Mouse (Mus musculus): ENCODE results near the gene Sptlc2. TPM values are rescaled to one million over a fixed set of nuclear protein-coding genes. Genes with fewer than 3 reads are reported as not detected.
"Not testable (repeated sequence)": the region's sequence is repeated elsewhere in the genome, so short reads cannot be mapped to it uniquely, and the experiment has no call there.

The Sptlc2 gene
- total RNA-seq, 4 experiments from 2014 or later, result 4.7 to 5.6 (median 5.3) TPM

- no peak for DNase-seq (ENCODE audit: low spot score in 2 of 2)
Measured at GRCm38 (mm10) chr12:87279350-87279749, 108.8 kb downstream of the Sptlc2 start.

DNA sequence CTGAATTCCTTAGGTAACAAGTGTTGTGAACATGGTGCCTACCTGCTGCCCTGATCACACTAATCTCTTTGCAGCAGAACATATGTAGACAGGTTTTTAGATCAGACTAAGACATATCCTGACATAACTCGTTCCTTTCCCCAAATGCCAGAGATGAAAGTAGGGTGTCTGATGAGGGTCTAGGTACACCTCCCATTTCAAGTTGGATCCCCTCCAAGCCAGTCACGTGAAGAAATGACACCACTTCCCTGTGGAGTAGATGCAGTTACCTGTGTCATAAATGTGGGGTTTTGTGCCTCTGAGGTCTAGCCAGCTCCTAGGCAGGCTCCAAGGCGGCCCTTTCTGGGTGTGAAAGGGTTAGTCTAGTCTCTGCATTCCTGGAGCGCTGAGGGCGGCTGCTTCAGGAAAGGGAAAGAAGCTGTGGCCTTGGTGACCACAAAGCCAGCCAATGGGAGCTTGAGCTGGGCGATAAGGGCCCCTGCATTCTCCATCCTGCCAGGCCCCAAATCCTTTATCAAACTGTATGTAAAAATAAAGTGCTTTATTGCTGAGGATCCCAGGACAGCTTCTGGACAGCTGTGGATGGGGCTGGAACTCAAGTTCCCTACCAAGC is 109.9 kb downstream of the Sptlc2 start:
- DNase-seq (ENCODE audit: low spot score in 2 of 2), result no peak

- not testable (repeated sequence) for DNase-seq (ENCODE audit: low spot score in 2 of 2)
Measured at GRCm38 (mm10) chr12:87277251-87277650, 110.9 kb downstream of the Sptlc2 start.

DNA sequence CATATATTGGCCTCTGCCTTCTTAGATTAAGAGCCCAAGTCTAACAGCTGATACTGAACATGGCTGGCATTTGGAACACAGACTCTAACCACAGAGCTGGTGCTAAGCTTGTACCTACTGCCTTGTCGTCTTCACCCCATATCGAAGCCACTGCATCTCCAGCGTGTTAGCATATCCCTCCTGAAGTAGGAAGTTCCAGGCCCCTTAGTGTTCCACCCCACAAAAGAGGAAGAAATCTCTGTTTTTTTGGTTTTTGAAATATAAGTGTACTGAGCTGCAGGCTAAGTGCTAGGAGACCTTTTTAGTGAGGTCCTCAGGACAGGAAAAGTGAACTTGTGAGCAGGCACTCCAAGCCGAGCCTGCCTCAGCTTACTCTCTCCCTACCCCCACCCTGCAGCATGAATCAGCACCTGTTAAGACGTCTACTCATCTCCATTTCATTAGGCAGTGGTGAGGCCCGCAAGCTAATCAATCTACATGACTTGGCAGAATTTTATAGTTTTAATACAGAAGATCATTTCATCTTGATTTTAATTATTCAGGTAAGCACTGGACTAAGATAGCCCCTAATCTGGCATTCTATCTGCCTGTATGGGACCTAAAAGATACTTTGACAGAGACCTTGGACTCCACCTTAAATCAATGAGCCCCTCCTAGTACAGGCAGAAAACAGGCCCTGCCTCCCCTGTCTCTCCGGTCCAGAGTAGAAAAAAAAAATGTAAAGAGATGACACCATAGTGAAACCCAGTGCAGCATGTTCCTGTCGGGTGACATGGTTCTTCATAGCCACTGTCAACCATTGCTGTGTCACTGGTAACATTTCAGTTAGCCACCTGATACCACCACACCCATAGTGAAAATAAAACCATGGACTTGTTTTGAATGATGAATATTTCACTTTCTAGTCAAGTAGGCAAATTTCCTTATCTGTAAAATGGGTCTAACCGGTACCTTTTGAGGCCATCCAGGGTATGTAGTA is 113.0 kb downstream of the Sptlc2 start:
- no peak for DNase-seq (ENCODE audit: low spot score in 2 of 2)

- no peak for DNase-seq (ENCODE audit: low spot score in 2 of 2)
Measured at GRCm38 (mm10) chr12:87267682-87268081, 120.5 kb downstream of the Sptlc2 start.

- no peak for DNase-seq (ENCODE audit: low spot score in 2 of 2)
Measured at GRCm38 (mm10) chr12:87266827-87267603, 121.1 kb downstream of the Sptlc2 start.

DNA sequence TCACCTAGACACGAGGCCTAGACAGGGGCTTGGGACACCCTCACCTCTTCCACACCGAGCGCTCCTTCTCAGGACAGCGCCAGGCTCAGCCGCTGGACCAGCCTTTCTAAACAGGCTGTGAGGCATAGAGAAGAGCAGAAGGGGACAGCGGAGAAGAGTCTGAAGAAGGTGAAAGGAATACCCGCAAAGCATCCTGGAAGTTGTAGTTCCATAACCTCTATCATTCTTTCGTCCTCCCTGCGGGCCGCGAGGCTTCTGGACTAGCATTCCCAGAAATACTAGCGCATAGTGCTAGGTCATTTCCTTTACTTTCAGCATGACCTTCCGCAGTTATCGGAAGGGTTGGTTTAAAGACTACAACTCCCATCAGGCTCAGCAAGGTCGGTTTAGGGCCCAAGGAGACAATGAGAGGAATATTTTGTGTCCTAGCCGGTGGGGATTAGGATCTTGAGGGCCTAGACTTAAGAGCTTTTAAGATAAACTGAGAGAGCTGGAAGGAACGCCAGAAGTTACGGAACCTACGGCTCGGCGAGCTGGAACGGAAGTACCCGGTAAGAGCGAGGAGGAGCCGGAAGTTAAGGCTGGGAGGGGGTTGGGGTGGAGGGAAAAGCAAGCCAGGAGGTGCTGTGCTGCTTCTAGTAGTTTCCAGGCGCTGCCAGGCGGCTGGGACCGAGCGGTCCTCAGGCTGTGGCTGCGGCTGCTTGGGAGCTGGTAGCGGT is 121.9 kb downstream of the Sptlc2 start, which contains the start of the genes Vipas39 and Ahsa1:
Vipas39 (minus strand) TSS at position 149 of the 719 bp plus-strand sequence.
Ahsa1 (plus strand) TSS at position 372 of the 719 bp plus-strand sequence.
- DNase-seq (ENCODE audit: low spot score in 2 of 2), result peak; percentile 87

- no peak for DNase-seq (ENCODE audit: low spot score in 2 of 2)
Measured at GRCm38 (mm10) chr12:87265444-87265843, 122.7 kb downstream of the Sptlc2 start.

- no peak for DNase-seq (ENCODE audit: low spot score in 2 of 2)
Measured at GRCm38 (mm10) chr12:87260562-87260961, 127.6 kb downstream of the Sptlc2 start.

- DNase-seq (ENCODE audit: low spot score in 2 of 2), result no peak
Measured at GRCm38 (mm10) chr12:87256629-87257028, 131.5 kb downstream of the Sptlc2 start.

Small RNA genes lying within 50 kb of the gene (microRNA-seq; reads per million reads assigned to microRNA genes)
- gene Gm47293 (not detected), gene Mir3068 (33.3 reads per million, percentile 32 among the genes with 10 or more reads in this experiment)

Other genes with a start within 250 kb of the Sptlc2 start
- 10 to 100 TPM; 32.8 to 41.0 (median 38.3) TPM for gene Gstz1, start 241.2 kb downstream of the Sptlc2 start, total RNA-seq (2022)
- 1 to 10 TPM; 4.2 to 7.0 (median 4.9) TPM for gene Pomt2, start 240.4 kb downstream of the Sptlc2 start, total RNA-seq (2022)
- gene Samd15, start 188.6 kb downstream of the Sptlc2 start, total RNA-seq (2022), result not detected
- gene Tmed8, start 187.9 kb downstream of the Sptlc2 start, total RNA-seq (2022), result 1 to 10 TPM in 3 of 4 experiments, under 1 TPM in 1; 0.94 to 1.6 (median 1.5) TPM
- gene Noxred1, start 149.6 kb downstream of the Sptlc2 start, total RNA-seq (2022), result under 1 TPM; 0.29 to 0.56 (median 0.38) TPM
- 1 to 10 TPM; 6.4 to 8.4 (median 7.5) TPM for gene Vipas39, start 122.1 kb downstream of the Sptlc2 start, total RNA-seq (2022)
- 100 to 1,000 TPM; 106 to 131 (median 116) TPM for gene Ahsa1, start 121.9 kb downstream of the Sptlc2 start, total RNA-seq (2022)
- not detected for gene Ism2, start 88.7 kb downstream of the Sptlc2 start, total RNA-seq (2022)
- 100 to 1,000 TPM; 143 to 183 (median 163) TPM for gene Slirp, start 55.5 kb upstream of the Sptlc2 start, total RNA-seq (2022)
- gene Alkbh1, start 55.7 kb upstream of the Sptlc2 start, total RNA-seq (2022), result 1 to 10 TPM; 4.2 to 6.2 (median 5.3) TPM
- gene Snw1, start 83.9 kb upstream of the Sptlc2 start, total RNA-seq (2022), result 10 to 100 TPM; 46.5 to 56.6 (median 52.5) TPM
- gene Gm5788, start 106.4 kb upstream of the Sptlc2 start, total RNA-seq (2022), result not detected
- gene Gm8300, start 126.0 kb upstream of the Sptlc2 start, total RNA-seq (2022), result not detected
- gene Oog1, start 214.3 kb upstream of the Sptlc2 start, total RNA-seq (2022), result not detected
- gene Gm4027, start 230.5 kb upstream of the Sptlc2 start, total RNA-seq (2022), result not detected